Mouse (Mus musculus) brain, embryonic 14.5 days (tissue): ENCODE measurements around the gene Gm47995. TPM values are rescaled to one million over a fixed set of nuclear protein-coding genes. Genes with fewer than 3 reads are reported as not detected.
"Not testable (repeated sequence)": the region's sequence is repeated elsewhere in the genome, so short reads cannot be mapped to it uniquely, and the experiment has no call there.

Source experiments
- DNase-seq: peaks from one replicate; pipeline ENCODE4 v3.0.0-alpha.2; 2011; ENCODE audit warnings: low read depth
- CTCF ChIP-seq: fragments of 200-500 bp; IDR thresholded peaks from 2 replicates; pipeline ENCODE4 v1.5.1; 2012; ENCODE audit warnings: inconsistent platforms, mild to moderate bottlenecking, moderate library complexity, borderline replicate concordance; ENCODE audit not compliant: insufficient read depth, insufficient read length; ENCODE audit errors: extremely low read depth
- POLR2A ChIP-seq: fragments of 200-500 bp; IDR thresholded peaks from 2 replicates; pipeline ENCODE4 v1.6.1; 2012; ENCODE audit warnings: mild to moderate bottlenecking, inconsistent platforms, borderline replicate concordance; ENCODE audit not compliant: poor library complexity, insufficient read depth, insufficient read length, severe bottlenecking; ENCODE audit errors: extremely low read depth
- polyA plus RNA-seq: library from polyadenylated mRNA; depleted of rRNA; stranded (reverse); fragments of >200 nt; gene quantifications from 2 replicates; pipeline ENCODE4 v1.2.3, GENCODE M21; 2012

The Gm47995 gene
- polyA plus RNA-seq, 1 experiment = not detected

DNA sequence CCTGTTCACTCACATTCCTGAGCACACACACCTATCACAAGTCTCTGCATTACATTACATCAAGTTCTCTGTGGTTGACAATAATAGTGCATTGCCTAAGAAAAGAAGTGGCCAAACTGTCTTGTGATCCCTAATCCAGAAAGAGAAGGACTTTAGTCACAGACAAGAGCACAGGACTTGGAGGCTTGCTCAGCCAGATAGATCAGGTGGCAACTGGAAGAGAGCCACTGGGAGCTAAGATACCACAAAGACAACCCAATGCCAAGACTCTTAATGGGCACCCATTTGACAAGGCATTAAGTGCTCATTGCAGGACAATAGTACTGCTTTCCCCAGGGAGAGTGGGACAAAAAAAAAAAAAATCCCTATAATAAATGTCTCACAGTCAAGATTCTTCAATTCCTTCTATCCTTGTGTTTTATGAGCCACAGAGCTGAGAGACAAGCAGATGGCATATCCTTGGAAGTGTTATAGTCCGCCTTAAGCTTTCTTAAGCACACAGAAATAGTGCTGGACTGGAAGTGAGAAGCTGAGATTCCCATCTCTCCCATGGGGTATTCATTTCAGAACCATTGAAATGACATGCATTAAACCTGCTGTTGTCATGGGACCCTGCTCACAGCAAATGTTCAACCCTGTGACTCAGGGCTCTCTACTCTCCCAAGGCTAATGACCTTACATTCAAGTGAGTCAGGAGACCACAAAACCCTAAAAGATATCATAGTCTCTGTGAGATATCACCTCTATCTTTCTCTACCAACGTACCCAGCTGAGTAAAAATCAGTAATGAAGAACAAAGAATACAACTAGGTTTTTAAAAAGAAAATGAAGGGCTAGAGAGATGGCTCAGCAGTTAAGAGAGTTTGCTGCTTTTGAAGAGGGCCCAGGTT, 26.4 kb upstream of the Gm47995 start:
- no peak for TF ChIP-seq CTCF
- TF ChIP-seq POLR2A = no peak
- peak; percentile 63 for DNase-seq

DNA sequence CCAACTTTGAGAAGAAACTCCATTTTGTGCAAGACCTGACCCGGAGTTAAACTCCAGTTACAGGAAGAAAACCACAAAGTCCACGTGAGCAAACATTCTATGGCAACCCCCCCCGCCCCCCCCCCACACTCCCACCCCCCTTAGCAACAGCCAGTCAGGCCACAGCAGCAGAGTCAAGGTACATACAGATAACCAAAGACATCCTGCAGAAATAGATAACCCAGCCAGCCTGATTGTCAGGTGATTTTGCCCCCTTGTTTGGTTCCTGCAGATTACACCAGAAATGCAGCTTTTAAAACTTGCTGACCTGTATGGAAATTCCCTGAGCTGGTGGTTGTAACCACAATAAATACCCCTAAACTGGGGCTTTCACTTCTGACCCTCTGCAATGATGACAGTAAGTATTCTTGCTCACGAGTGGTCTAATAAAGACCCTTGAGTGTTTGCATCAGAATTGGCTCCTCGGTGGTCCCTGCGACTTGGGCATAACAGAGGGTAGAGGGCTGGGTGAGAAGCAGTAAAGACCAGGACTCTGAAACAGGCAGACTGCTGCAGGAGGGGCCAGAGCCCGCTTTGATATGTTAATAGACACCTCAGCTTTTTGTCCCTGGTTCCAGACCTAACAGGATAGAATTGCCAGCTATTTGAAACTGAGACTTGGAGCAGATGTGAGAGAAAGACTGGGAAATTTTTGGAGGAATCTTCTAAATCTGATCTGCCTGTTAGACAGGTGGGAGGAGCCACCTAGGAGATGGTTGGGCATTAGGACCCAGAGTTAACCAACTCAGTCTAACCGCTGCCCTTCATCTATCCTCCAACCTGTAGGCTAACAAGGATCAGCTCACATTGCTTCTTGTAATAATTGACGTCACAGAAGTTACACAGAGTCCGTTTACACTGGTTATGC, 21.0 kb upstream of the Gm47995 start:
- TF ChIP-seq CTCF (no peak), POLR2A (no peak)
- DNase-seq = peak; percentile 72

DNA sequence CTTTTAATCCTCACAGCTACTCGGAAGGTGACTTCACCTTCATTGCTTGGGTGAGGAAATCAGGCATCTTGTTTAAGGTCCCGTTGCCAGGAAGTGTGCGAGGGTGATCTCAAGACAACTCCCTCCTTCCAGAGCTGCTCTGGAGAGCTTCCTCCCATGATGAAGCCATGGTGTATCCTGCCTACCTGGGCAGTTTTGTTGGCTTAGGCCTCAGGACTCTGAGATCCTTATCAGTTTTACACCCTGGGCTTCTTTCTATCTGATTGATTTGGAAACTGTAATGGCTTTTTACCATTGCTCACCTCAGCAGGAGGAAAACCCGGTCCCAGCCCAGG, 20.3 kb upstream of the Gm47995 start:
- DNase-seq = no peak
- no peak for TF ChIP-seq CTCF
- TF ChIP-seq POLR2A = no peak

DNA sequence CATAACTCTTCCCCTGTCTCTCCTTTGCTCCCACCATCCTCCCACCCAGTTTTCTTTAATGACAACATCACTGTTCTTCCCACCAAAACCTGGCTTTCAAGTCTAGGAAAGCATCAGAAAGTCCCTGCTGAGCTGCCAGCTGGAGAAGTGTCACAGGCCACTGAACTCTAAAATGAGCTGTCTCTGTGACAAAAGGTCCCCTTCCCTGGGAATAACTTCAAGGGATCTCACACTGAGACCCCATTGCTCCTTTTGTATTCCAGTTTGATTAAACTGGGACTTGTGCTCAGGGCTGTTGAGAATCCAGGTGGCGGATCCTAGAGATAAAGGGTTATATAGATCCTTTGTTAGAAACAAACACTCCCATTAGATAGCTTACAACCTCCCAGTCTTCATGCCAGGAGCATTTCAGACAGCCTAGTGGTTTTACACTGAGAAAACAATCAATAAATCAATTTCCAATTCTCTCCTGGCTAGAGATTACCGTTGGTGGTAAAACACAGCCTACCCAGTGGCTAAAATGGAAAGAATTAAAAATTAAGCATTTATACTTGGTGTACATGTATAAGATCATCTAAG, 19.7 kb upstream of the Gm47995 start:
- TF ChIP-seq CTCF (no peak), POLR2A (no peak)
- DNase-seq = peak; percentile 68

DNA sequence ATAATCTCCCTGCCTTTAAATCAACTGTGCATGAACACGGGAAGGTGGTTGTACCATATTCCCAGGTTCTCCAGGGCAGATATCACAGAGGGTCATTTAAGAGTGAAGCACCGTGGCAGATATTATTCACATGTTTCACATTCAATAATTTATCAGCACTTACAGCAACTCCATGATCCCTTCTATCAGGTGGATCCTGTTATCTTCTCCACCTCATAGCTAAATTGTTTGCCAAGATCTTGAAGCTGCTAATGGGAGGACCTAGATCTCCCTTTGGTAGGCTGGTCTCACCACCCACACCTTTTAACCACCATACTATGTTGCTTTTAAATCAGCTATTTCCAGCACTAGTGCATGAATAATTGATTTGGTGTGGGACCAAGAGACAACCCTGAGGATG, 18.1 kb upstream of the Gm47995 start:
- TF ChIP-seq POLR2A (no peak), CTCF (no peak)
- DNase-seq = no peak

DNA sequence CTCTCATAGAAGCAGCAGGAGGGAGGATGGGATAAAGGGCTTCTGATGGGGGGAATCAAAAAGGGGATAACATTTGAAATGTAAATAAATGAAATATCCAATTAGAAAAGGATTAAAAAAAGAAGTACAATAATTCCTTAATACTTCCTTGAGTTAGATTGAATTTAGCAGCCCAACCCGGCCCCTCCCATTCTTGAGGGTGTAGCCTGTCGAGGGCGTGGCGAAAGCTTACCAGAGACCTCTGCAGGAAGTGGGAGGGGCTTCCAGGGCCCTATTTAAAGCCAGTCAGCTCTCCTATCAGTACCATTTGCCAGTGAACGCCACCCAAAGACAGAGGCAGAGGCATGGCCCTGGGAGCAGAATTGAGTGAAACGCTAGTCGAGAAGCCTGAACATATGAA, 16.0 kb upstream of the Gm47995 start, which contains the start of gene Gm47985:
TSS of gene Gm47985 (plus strand) at position 272 of the 400 bp plus-strand sequence.
- not testable (repeated sequence) for DNase-seq

DNA sequence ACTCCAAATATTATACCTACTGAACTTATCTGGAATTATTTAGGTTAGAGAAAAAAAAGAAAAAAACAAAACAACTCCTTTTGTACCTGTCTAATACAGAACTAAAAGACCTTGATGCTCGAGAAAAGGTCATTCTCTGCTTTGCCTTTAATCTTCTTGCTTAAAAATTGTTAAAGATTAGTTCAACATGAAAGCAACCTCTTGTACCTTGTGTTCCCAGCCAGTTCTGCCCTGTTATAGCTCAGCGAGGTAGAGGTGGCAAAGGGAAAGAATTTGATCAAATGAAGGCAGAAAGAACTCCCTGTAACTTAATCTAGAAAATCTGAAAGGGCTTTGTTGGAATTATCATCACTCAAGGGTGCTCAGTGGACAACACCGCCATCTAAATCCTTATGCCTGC, 12.1 kb upstream of the Gm47995 start:
- DNase-seq = not testable (repeated sequence)

DNA sequence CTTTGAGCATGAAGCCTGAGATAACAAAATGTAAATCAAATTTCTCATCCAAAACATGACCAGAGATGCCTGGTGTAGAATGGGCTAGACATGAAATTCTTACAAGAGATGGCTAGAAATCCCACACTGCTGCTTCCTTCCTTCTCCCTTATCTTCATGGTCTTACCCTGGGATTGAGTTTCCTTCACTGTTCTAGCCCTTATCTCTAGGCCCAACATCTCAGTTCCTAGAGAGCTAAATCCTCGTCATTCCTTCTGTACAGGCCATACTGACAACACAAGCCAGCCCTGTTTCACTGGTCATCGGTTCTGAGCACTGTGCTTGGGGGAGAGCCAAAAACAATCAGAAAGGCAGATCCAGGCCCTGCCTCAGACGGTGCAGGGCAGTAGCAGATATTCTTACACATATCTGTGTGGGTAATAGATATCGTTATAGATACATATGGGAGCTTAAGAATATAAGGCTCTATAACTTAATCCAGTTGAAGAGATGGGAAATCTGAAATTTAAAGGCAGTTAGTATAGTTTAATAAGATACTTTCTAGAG, 11.3 kb upstream of the Gm47995 start:
- not testable (repeated sequence) for DNase-seq

DNA sequence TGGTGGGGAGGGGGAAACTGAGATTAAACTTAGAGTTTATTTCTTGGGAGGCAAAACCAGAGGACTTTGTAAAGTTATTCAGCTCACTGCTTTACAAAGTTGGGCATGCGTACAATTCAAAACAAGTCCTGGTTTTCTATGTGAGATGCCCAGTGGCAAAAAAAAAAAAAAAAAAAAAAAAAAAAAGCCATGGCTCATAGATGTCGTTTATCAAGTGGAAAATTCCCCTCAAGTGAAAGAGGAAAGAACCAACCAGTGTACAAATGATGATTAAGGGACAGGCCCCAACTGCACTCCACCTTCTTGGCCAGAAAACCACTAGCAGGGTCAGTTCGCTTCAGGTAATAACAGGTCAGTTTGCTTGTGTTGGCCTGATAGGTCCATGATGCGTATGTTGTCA, 9.8 kb upstream of the Gm47995 start:
- DNase-seq = no peak
- no peak for TF ChIP-seq CTCF
- no peak for TF ChIP-seq POLR2A

DNA sequence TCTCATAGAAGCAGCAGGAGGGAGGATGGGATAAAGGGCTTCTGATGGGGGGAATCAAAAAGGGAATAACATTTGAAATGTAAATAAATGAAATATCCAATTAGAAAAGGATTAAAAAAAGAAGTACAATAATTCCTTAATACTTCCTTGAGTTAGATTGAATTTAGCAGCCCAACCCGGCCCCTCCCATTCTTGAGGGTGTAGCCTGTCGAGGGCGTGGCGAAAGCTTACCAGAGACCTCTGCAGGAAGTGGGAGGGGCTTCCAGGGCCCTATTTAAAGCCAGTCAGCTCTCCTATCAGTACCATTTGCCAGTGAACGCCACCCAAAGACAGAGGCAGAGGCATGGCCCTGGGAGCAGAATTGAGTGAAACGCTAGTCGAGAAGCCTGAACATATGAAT, 6.2 kb upstream of the Gm47995 start, which contains the start of gene Gm8947:
TSS of gene Gm8947 (plus strand) at position 302 of the 400 bp plus-strand sequence.
- DNase-seq = not testable (repeated sequence)

DNA sequence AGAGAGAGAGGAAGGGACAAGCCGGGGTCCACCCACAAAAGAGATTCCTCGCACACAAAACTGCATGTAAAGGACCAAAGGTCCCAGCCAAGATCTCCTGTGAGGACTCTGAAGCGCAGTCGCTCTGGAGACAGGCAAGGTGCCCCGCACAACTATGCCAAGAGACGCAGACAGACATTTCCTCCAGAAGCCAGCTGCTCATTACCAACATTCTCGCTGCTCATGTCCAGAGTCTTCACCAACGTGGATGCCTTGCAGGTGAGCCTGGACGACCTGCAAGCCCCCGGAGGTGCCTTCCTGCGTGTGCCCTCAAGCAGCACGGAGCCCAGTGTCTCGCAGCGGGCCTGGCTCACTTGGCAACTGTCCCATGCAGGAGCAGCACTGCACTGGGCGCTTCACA, 5.5 kb upstream of the Gm47995 start:
- DNase-seq = not testable (repeated sequence)

DNA sequence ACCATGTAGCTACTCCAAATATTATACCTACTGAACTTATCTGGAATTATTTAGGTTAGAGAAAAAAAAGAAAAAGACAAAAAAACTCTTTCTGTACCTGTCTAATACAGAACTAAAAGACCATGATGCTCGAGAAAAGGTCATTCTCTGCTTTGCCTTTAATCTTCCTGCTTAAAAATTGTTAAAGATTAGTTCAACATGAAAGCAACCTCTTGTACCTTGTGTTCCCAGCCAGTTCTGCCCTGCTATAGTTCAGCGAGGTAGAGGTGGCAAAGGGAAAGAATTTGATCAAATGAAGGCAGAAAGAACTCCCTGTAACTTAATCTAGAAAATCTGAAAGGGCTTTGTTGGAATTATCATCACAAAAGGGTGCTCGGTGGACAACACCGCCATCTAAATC, 2.3 kb upstream of the Gm47995 start:
- not testable (repeated sequence) for DNase-seq

DNA sequence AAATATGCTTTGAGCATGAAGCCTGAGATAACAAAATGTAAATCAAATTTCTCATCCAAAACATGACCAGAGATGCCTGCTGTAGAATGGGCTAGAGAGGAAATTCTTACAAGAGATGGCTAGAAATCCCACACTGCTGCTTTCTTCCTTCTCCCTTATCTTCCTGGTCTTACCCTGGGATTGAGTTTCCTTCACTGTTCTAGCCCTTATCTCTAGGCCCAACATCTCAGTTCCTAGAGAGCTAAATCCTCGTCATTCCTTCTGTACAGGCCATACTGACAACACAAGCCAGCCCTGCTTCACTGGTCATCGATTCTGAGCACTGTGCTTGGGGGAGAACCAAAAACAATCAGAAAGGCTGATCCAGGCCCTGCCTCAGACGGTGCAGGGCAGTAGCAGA, 1.6 kb upstream of the Gm47995 start:
- DNase-seq = not testable (repeated sequence)

DNA sequence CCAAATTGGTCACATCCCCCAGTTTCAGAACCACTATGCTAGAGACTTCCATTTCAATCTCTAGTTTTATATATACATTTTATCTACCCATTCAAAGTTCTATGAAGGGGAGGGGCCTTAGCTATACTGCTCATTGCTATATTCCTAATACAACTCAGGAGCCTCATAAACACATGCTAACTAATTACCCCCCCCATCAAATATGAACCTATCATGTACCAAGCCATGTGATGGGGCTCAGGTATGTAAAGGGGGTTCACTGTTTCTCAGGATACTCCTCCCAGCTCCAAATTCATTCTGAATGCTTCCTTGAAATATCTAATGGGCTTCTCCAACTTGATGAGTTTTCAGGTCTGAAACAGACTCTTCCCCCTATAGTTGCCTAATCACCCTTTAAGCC, 2.4 kb downstream of the Gm47995 start:
- not testable (repeated sequence) for DNase-seq

DNA sequence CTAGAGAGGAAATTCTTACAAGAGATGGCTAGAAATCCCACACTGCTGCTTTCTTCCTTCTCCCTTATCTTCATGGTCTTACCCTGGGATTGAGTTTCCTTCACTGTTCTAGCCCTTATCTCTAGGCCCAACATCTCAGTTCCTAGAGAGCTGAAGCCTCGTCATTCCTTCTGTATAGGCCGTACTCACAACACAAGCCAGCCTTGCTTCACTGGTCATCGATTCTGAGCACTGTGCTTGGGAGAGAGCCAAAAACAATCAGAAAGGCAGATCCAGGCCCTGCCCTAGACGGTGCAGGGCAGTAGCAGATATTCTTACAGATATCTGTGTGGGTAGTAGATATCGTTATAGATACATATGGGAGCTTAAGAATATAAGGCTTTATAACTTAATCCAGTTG, 4.5 kb downstream of the Gm47995 start:
- not testable (repeated sequence) for DNase-seq

DNA sequence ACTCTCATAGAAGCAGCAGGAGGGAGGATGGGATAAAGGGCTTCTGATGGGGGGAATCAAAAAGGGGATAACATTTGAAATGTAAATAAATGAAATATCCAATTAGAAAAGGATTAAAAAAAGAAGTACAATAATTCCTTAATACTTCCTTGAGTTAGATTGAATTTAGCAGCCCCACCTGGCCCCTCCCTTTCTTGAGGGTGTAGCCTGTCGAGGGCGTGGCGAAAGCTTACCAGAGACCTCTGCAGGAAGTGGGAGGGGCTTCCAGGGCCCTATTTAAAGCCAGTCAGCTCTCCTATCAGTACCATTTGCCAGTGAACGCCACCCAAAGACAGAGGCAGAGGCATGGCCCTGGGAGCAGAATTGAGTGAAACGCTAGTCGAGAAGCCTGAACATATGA, 5.6 kb downstream of the Gm47995 start, which contains the start of gene 3110040M04Rik:
TSS of gene 3110040M04Rik (plus strand) at position 304 of the 400 bp plus-strand sequence.
- DNase-seq = not testable (repeated sequence)

DNA sequence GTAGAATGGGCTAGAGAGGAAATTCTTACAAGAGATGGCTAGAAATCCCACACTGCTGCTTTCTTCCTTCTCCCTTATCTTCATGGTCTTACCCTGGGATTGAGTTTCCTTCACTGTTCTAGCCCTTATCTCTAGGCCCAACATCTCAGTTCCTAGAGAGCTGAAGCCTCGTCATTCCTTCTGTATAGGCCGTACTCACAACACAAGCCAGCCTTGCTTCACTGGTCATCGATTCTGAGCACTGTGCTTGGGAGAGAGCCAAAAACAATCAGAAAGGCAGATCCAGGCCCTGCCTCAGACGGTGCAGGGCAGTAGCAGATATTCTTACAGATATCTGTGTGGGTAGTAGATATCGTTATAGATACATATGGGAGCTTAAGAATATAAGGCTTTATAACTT, 10.2 kb downstream of the Gm47995 start:
- not testable (repeated sequence) for DNase-seq

DNA sequence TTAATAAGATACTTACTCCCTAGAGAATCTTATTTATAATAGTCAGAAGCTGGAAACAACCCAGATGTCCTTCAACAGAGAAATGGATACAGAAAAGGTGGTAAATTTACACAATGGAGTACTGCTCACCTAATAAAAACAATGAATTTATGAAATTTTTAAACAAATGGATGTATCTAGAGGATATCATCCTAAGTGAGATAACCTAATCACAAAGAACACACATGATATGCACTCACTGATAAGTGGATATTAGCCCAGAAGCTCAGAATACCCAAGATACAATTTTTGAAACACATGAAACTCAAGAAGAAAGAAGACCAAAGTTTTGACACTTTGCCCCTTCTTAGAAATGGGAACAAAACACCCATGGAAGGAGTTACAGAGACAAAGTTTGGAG, 10.7 kb downstream of the Gm47995 start:
- not testable (repeated sequence) for DNase-seq
